Mouse (Mus musculus) embryonic fibroblast, embryonic 13.5 days (primary cell): Measurements from ENCODE around the gene Kalrn. TPM values are rescaled to one million over a fixed set of nuclear protein-coding genes. Genes with fewer than 3 reads are reported as not detected.

Experiments used
- H3K27ac ChIP-seq: 2 replicates; pipeline ENCODE4 v1.5.1; 2012; ENCODE audit warnings: low read length, control low read depth, inconsistent platforms; ENCODE audit not compliant: insufficient read depth
- H3K4me1 ChIP-seq: 2 replicates; pipeline ENCODE4 v1.6.1; 2011; ENCODE audit warnings: low read length; ENCODE audit not compliant: control insufficient read depth, insufficient read depth
- H3K4me3 ChIP-seq: 2 replicates; pipeline ENCODE4 v1.5.1; 2011; ENCODE audit warnings: mild to moderate bottlenecking, control low read depth, low read length; ENCODE audit not compliant: insufficient read depth
- CTCF ChIP-seq: IDR thresholded peaks from 2 replicates; pipeline ENCODE4 v1.5.1; 2011; ENCODE audit warnings: mild to moderate bottlenecking, control low read depth, low read length, moderate library complexity, borderline replicate concordance; ENCODE audit not compliant: insufficient read depth
- POLR2A ChIP-seq: IDR thresholded peaks from 2 replicates; pipeline ENCODE4 v1.6.1; 2011; ENCODE audit warnings: low read depth, mild to moderate bottlenecking, control low read depth, low read length, moderate library complexity
- polyA plus RNA-seq: library from polyadenylated mRNA; stranded (reverse); fragments of >200 nt; gene quantifications from 2 replicates; pipeline ENCODE4 v1.2.4, GENCODE M21; 2011; ENCODE audit warnings: low read depth; ENCODE audit not compliant: missing spikeins, insufficient read length

Kalrn gene
- polyA plus RNA-seq, 1 experiment = 25.5 TPM

DNA sequence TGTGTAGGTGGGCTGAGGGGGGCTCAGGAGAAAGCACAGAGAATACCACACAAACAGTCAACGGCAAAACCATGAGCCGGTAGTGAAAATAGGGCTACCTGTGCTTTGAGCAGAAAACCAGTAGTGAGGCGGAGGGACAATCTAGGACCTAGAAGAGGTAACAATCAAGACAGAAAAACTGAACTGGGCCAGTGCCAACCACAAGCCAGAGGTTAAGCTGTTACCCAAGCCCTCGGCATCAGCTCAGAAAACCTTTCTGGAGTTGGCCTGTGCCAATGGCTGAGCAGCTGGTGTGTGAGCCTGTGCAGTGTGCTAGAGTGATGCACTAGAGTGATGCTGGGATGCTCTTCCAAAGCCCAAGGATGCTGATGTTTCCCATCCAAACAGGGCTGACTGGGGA is 248.2 kb downstream of the Kalrn start:
- H3K4me1 ChIP-seq = no peaks in the 10 kb centered on the region
- H3K27ac ChIP-seq = no peak overlapping the region
- no peak overlapping the region for H3K4me3 ChIP-seq
- TF ChIP-seq POLR2A = no peak
- no peak for TF ChIP-seq CTCF

DNA sequence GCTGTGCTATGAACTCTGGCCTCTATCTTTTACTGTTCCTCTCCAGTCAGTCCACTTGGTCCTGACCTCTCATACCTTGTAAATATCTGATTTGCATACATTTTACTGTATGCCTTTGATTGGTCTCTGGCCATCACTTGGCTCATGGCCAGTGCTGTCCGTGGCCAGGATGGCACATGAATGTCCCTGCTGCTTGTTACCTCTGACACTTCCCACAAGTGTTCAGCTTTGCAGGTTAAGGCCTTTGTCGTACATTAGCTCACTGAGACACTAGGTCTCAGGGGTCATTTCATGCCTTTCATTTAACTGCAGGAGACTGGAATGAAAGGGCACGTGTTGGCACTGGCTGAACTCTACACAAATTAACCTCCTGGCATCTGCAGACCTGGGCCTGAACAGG is 248.6 kb downstream of the Kalrn start:
- Histone ChIP-seq H3K4me1 (no peaks in the 10 kb centered on the region), H3K4me3 (no peak overlapping the region), H3K27ac (no peak overlapping the region)
- TF ChIP-seq POLR2A = no peak
- no peak for TF ChIP-seq CTCF

DNA sequence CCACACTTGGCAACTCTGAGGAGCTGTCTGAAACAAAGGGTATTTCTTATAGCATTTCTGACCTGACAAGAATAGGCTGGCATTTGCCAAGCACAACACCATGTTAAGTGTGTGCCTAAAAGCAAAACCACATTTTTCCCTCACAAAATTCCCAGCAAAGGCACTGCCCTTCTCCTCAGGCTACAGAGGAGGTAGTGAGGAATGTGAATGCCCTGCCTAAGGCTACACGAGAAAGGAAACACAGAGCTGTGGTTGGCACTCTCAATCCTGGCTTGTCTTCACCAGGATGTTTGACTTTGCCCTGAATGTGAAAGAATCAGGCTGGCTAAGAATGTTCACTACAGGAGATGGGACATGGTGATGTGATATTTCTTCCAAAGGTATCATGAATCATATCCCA is 249.8 kb downstream of the Kalrn start:
- Histone ChIP-seq H3K4me3 (no peak overlapping the region), H3K4me1 (no peaks in the 10 kb centered on the region), H3K27ac (no peak overlapping the region)
- TF ChIP-seq CTCF (no peak), POLR2A (no peak)

DNA sequence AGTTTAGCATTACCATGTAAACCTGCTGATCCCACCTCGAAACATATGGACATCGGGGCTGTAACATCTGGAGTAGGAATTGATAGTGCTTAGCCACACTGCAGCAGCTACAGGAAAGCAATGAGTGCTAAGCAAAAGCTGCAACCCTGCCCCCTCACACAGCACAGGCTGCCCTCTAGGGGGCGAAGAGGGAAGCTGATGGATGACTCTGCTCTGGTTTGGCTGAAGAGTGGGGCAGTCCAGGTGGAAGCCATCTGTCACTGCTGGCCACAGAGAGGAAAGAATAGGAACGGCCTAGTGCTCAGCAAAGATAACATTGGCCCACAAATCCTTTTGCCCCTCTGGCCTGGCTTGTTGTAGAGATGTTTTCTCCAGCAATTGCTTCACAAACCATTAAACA is 250.8 kb downstream of the Kalrn start:
- Histone ChIP-seq H3K4me3 (no peak overlapping the region), H3K4me1 (no peaks in the 10 kb centered on the region)
- peak; percentile 75 for TF ChIP-seq CTCF
- TF ChIP-seq POLR2A = no peak

DNA sequence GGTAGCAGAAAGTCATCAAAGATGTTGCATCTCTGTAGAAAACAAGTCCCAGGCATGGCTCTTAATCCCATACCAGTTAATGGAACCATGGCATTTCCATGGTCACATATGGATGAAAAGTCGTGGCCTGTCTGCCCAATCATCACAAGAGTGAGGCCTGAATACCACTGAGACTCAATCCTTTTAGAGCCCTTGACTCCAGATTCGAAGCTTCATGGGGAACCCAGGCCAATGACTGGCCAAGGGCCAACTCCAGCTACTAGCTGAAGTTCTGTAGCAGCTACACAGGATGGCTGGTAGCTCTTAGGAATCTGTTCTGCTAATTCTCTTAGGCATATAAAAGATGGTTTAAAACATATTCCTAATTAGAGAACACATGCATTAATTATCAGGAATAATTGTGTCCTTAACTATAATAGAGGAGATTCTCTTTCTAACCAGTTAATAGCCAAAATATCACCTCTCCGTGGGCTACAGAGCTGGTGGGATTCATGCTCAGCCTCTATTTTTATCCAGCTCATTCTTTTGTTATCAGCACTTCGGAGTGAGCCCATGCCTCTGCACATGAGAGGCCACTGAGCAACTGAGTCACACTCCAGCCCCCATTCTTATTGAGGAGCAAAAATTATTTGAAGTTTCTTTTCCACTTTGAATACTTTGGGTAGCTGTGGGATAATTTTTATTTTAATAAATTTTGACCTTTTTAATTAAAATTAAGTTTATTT is 252.1 kb downstream of the Kalrn start:
- H3K27ac ChIP-seq = no peak overlapping the region
- no peak for TF ChIP-seq CTCF
- no peak for TF ChIP-seq POLR2A
- H3K4me3 ChIP-seq = no peak overlapping the region
- H3K4me1 ChIP-seq = no peaks in the 10 kb centered on the region

More for the DNA sequence above, 250.8 kb downstream of the Kalrn start:
- no peak overlapping the region for H3K27ac ChIP-seq

DNA sequence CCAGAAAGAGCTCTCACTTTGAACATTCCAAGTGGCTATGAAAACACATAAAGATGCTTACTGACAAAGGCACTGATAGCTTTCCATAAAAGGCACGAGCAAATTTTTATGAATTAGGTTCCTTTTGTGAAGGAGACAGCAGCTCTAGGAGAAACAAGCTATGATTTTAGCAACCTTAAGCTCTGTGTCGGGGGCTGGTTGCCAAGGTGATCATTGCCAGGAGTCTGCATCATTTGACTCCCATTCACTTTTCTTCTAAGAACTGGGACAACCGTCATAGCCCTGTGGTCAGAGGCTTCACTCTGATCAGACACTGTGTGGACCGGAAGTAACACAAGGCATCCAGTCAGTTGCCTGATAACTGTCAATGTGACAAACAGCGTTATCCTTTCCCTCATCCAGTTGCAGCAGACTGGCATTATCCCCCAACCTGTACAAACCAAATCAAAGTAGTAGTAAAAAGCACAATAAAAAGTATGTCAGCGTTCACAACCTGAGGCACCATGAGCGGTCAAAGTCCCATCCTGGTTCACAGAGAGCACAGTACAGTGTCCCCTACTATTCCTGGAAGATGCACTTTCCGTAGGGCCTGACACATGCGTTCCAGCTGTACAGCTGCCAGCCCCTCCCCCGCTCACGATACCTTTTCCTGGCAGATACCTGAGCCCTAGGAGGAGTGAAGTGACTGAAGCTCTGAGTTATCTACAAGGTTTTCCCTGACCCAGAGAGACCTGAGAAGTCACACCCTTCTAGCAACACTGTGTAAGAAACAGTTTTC is 253.1 kb downstream of the Kalrn start:
- Histone ChIP-seq H3K4me3 (no peak overlapping the region), H3K4me1 (no peaks in the 10 kb centered on the region), H3K27ac (no peak overlapping the region)
- no peak for TF ChIP-seq POLR2A
- no peak for TF ChIP-seq CTCF

DNA sequence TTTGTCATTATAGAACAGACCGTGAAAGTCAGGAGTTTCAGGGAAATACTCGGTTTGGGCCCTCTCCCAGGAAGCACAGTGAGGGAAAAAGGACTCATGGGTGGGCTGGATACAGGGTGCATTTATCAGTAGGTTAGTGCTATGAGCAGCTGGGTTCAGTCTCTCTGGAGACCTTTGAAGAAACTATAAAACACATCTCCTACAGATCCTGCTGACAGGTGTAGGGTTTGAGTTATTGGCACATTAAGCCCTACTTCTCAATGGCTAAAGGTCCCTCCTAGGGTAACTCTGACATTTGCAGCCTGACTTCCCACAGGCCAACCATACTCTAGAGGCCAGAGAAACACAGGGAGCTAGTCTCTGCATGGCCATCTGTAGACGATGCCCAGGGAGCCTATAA is 256.2 kb downstream of the Kalrn start:
- H3K4me1 ChIP-seq = no peaks in the 10 kb centered on the region

DNA sequence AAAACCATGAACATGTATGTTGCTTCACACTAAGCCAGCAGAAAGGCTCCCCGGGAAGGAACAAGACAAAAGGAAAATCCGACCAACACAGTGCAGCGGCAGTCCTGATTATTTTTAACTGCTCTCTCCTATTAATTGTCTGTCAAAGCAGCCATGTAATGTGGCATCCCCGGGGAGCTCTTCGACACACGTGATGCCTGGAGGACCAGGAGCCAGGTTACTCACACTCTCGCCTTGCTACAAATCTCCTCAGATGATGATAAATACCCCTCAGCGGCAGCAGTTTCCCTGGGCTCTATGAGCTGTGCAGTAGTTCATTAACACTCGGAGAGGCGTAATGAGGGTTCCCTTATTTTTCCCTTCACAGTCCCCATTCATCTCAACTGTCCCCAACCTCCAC is 257.1 kb downstream of the Kalrn start:
- no peak for TF ChIP-seq POLR2A
- no peak for TF ChIP-seq CTCF
- H3K27ac ChIP-seq = no peak overlapping the region
- no peaks in the 10 kb centered on the region for H3K4me1 ChIP-seq
- no peak overlapping the region for H3K4me3 ChIP-seq

More for the DNA sequence above, 256.2 kb downstream of the Kalrn start:
- Histone ChIP-seq H3K27ac (no peak overlapping the region), H3K4me3 (no peak overlapping the region)
- TF ChIP-seq CTCF (no peak), POLR2A (no peak)

DNA sequence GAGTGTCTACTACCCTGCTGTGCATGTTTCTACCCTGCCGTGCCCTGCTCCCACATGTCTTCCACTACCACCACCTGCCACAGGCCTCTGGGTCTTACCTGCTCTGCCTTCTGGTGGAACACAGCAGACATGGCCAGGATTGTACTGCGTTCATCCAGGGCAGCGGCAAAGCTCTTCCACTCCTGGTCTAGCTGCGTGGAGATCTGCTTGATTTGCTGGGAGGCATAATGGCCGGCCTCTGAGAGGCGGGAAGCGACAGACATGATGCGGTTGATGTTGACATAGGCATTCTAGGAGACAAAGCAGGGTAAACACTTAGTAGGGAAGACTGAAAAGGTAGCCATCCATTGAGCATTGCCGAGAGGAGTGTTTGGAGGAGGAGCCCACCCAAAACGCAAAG is 259.3 kb downstream of the Kalrn start:
- Histone ChIP-seq H3K4me1 (no peaks in the 10 kb centered on the region), H3K4me3 (no peak overlapping the region), H3K27ac (no peak overlapping the region)
- TF ChIP-seq CTCF = no peak
- TF ChIP-seq POLR2A = no peak

DNA sequence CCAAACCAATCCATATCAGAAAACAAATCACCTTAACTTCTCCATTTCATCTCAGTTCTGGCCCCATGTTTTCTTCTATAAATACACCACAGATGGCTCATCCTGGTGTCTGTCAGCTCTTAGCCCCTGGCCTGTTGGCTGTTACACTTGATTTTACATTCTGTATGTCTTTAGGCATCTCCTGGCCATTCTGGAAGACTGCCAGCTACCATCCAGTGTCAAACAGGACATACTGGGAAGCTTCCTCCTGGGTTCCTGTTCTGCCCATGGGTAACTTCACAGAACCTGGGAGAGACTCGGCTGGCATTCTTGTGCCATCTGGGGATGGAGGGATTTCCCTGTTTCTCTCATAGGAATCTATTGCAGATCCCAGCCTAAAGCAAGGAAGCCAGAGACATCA is 261.8 kb downstream of the Kalrn start:
- TF ChIP-seq CTCF (no peak), POLR2A (no peak)
- Histone ChIP-seq H3K27ac (no peak overlapping the region), H3K4me1 (no peaks in the 10 kb centered on the region), H3K4me3 (no peak overlapping the region)
